Mouse (Mus musculus): ENCODE measurements around the gene Pds5b.
"Not testable (repeated sequence)": the region's sequence is repeated elsewhere in the genome, so short reads cannot be mapped to it uniquely, and the experiment has no call there.

Pds5b gene

GRCm38 (mm10) chr5:150702714-150703113, 29.2 kb downstream of the Pds5b start:
- DNase-seq (ENCODE audit: low spot score), result no peak

GRCm38 (mm10) chr5:150706651-150707050, 33.1 kb downstream of the Pds5b start:
- DNase-seq (ENCODE audit: low spot score), result not testable (repeated sequence)

DNA sequence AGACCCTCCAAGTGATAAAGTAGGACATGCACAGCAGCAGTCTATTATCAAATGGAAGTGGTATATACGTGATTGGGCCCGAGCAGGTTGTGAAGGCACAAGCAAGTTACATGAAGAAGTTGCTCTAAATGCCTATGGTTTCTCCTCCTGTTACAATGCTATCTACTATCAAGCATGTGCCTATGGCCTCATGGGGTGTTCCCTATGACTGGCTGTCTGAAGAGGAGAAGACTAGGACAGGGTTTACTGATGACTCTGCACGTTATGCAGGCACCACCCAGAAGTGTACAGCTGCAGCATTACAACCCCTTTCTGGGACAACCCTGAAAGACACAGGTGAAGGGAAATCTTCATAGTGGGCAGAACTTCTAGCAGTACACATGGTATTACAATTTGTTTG, 33.6 kb downstream of the Pds5b start:
- DNase-seq (ENCODE audit: low spot score), result not testable (repeated sequence)

- DNase-seq (ENCODE audit: low spot score), result no peak
Observed at GRCm38 (mm10) chr5:150711503-150711902, 38.0 kb downstream of the Pds5b start.

DNA sequence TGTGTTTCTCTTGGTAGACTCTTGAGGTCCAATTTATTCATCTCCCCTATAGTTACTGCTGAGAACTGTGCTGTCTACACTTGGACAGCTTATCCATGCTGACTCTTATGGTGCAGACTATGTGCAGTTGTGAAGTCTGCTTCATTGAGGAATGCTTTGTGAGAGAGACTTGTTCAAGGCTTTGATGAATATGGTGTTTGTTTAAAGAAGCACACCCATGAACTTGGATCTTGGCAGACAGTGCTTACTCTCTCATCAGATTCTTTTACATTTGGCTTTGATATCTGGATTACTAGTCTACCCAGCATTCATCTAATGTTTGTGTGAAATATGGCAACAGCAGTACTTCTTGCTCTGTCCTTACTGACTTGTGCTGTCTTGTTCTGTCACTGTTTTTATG, 39.9 kb downstream of the Pds5b start:
- no peak for DNase-seq (ENCODE audit: low spot score)

GRCm38 (mm10) chr5:150717775-150718174, 44.2 kb downstream of the Pds5b start:
- DNase-seq (ENCODE audit: low spot score), result no peak

DNA sequence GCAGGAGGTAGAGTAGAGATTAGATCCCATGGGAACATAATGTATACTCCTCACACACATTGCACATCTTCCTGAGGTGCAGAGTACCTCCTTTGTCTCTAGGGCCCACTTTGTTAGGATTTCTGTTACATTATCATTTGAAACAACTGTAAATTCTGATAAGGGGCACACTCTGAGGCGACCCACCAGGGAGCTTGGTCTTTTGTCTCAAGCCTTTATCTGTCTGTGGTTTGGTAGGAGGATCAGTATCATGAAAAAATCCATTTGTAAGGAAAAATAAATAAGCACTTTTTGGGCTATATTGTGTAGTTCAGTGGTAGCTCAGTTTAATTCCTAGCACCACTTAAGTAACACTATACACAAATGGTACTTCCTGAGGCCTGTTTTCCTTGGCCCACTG, 51.1 kb downstream of the Pds5b start:
- DNase-seq (ENCODE audit: low spot score), result no peak

DNA sequence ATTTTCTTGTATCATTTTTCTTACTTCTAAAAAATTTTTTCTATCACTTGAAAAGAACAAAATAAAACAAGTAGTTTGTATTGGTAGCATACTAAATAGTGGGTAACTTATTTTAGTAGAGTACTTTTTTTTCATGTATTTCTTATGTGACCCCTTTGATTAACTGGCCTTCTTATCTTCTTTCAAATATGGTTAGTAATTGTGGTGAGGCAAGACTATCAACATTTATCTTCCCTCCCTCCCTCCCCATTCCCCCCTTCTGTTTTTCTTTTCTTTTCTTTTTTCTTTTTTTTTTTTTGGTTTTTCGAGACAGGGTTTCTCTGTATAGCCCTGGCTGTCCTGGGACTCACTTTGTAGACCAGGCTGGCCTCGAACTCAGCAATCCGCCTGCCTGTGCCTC, 63.5 kb downstream of the Pds5b start:
- not testable (repeated sequence) for DNase-seq (ENCODE audit: low spot score)

- DNase-seq (ENCODE audit: low spot score), result no peak
Observed at GRCm38 (mm10) chr5:150739311-150739710, 65.8 kb downstream of the Pds5b start.

- DNase-seq (ENCODE audit: low spot score), result no peak
Observed at GRCm38 (mm10) chr5:150740597-150740996, 67.1 kb downstream of the Pds5b start.

GRCm38 (mm10) chr5:150756623-150757022, 83.1 kb downstream of the Pds5b start:
- DNase-seq (ENCODE audit: low spot score), result no peak

DNA sequence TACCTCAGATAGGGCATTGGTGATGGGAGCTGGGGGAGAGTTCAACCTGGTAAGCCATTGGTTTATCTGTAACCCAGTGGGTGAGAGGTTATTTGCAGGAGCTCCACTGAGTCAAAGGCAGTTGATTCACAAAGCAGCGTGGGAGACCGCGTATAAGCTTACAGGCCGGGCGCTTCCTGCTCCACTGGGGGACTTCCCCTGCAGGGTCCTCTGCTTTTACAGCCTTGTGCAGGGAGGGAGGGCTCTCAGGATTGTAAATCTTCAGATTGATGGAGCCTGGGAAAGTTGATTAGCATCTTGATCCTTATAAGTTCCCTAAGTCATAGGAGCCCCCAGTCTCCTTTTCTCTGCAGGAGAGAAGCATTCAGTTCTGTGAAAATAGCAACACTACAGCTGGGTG, 98.9 kb downstream of the Pds5b start:
- DNase-seq (ENCODE audit: low spot score), result no peak

GRCm38 (mm10) chr5:150773083-150773482, 99.5 kb downstream of the Pds5b start:
- DNase-seq (ENCODE audit: low spot score), result no peak

- DNase-seq (ENCODE audit: low spot score), result no peak
Observed at GRCm38 (mm10) chr5:150788261-150788660, 114.7 kb downstream of the Pds5b start.

DNA sequence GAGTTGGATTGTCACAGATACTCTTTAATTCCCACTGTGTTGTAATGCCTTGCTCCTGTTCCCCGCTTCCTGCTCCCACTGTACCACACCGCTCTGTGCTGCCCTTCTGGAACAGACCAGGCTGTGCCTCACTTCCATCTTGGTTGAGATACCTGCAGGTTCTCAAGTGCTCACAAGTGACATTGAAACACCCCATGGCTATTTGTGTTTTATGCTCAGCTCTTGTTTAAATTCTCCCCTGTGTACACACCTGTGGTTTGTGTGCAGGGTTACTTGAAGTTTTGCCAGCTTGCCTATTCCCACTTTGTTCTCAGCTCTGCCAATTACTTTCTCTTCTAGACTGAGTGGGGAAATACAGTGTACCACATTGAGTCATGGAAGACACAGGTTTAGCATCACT, 115.5 kb downstream of the Pds5b start:
- DNase-seq (ENCODE audit: low spot score), result no peak

- DNase-seq (ENCODE audit: low spot score), result no peak
Observed at GRCm38 (mm10) chr5:150794181-150794580, 120.6 kb downstream of the Pds5b start.

DNA sequence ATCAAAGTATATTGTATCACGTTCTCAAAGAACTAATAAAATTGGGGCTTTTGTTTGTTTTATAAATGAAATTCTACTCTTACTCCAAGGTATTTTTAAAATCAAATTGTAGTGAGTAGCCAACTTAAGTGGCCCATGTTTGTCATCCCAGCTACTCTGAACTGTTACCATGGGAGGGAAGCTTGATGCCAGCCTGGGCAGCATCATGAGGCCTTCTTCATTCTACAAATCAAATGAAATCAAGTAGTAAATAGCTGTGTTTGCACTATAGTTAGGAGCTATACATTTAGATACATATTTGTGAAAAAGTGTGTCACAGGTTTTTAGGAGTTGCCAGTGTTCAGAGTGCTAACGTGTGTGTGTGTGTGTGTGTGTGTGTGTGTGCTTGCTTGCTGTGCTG, 126.5 kb downstream of the Pds5b start:
- no peak for DNase-seq (ENCODE audit: low spot score)

- DNase-seq (ENCODE audit: low spot score), result no peak
Observed at GRCm38 (mm10) chr5:150814111-150814990, 140.8 kb downstream of the Pds5b start.

- DNase-seq (ENCODE audit: low spot score), result no peak
Observed at GRCm38 (mm10) chr5:150815400-150815799, 141.9 kb downstream of the Pds5b start.

DNA sequence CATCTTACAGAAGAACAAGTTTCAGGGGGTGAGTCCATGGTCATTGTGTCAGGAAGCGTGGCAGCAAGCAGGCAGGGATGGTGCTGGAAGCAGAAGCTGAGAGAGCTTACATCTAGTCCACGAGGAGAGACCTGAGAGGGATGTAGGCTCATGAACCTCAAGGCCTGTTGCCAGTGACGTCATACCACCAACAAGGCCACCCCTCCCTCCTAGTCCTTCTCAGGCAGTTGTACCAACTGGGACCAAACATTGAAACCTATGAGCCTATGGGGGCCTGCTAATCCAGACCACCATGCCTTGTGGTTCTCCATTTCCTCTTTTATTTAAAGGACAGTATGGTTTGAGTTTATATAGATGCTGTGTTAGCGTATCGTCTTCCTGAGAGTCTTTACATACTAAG, 143.2 kb downstream of the Pds5b start:
- no peak for DNase-seq (ENCODE audit: low spot score)

- no peak for DNase-seq (ENCODE audit: low spot score)
Observed at GRCm38 (mm10) chr5:150818041-150818440, 144.5 kb downstream of the Pds5b start.

GRCm38 (mm10) chr5:150818886-150819285, 145.3 kb downstream of the Pds5b start:
- DNase-seq (ENCODE audit: low spot score), result no peak

GRCm38 (mm10) chr5:150819520-150819919, 146.0 kb downstream of the Pds5b start:
- no peak for DNase-seq (ENCODE audit: low spot score)

- DNase-seq (ENCODE audit: low spot score), result no peak
Observed at GRCm38 (mm10) chr5:150821152-150821551, 147.6 kb downstream of the Pds5b start.
